Mouse (Mus musculus): ENCODE data around the gene Prkd2. TPM values are rescaled to one million over a fixed set of nuclear protein-coding genes. Genes with fewer than 3 reads are reported as not detected.

Gene Prkd2
- total RNA-seq, 4 experiments from 2014 or later: 5.6 to 7.8 (median 6.6) TPM

- no peak for DNase-seq (ENCODE audit: low spot score in 2 of 2)
Measured at GRCm38 (mm10) chr7:16826571-16826970, 16.1 kb upstream of the Prkd2 start.

- no peak for DNase-seq (ENCODE audit: low spot score in 2 of 2)
Measured at GRCm38 (mm10) chr7:16827274-16827673, 15.4 kb upstream of the Prkd2 start.

GRCm38 (mm10) chr7:16830449-16830848 lies 12.3 kb upstream of the Prkd2 start:
- no peak for DNase-seq (ENCODE audit: low spot score in 2 of 2)

DNA sequence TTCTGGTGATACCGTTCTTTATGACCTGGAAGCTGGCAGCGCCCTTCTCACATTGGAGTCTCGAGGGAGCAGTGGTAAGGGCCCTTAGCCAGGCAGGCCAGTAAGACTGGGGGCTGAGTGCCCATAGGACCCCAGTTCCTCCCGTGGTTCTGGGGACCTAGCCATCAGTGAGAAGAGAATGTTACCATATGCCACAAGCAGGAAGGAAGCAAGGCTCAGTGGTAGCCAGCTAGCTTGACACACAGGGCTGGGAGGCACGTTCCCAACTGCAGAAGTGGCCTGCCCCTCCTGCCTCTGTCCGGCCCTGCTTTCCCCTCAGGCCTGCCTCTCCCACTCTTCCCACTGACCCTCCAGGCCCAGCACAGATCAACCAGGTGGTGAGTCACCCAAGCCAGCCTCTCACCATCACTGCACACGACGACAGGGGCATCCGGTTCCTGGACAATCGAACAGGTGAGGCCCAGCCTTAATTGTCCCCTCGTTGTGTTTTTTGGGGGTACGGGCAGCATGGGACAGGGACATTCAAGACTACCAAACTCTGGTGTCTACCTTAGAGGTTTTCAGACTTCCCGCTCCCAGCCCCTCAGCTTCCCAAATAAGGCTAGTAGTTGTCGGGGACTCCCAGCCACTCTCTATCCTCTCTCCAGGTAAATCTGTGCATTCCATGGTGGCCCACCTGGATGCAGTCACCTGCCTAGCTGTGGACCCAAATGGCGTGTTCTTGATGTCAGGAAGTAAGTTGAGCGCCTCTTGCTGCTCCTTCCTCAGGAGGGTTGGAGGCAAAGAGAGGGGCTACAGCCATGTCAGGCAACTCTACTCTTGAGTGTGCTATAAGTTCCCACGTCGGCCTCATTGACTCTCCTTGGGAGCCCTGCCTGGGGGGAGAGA lies 4.5 kb upstream of the Prkd2 start:
- DNase-seq (ENCODE audit: low spot score in 2 of 2): no peak

GRCm38 (mm10) chr7:16838804-16839426 lies 3.8 kb upstream of the Prkd2 start:
- DNase-seq (ENCODE audit: low spot score in 2 of 2): no peak

GRCm38 (mm10) chr7:16839427-16840108 lies 3.1 kb upstream of the Prkd2 start:
- no peak for DNase-seq (ENCODE audit: low spot score in 2 of 2)

DNA sequence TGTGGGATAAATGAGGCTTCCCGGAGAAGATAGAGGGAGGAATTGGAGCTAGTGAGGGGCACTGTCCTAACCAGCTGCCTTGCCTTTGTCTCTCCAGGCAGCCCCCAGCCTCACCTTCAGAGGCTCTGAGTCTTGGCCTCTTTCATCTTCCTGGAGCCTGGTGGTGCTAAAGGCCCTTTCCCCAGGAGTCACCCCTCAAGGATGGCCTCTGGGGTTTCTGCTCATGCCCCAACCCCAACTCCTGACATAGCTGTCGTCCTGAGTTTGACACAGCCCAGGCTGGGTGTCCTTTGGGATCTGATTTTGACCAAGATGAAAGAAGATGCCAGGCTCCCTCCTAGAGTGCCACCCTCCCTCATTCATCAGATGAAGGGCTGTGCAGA lies 2.6 kb upstream of the Prkd2 start:
- no peak for DNase-seq (ENCODE audit: low spot score in 2 of 2)

DNA sequence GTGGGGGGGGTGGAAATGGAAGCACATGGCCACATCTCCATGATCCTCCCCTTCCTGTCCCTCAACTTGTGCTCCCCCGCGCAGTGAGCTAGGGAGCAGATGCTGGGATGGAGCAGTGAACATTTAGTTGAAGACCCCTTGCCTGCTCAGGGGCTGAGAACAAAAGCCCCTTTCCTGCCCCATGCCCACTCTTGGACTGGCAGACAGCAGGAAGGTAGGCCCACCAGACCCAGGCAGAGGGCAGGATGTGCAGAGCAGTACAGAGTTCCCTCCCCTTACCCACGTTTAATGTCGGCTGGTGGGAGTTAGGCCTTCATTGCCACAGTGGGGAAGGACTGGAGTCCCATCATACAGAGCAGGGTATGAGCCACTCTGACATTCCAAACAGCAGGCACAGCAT lies 1.6 kb upstream of the Prkd2 start:
- DNase-seq (ENCODE audit: low spot score in 2 of 2): no peak

- DNase-seq (ENCODE audit: low spot score in 2 of 2): no peak
Measured at GRCm38 (mm10) chr7:16841561-16842560, 841 bp upstream of the Prkd2 start.

DNA sequence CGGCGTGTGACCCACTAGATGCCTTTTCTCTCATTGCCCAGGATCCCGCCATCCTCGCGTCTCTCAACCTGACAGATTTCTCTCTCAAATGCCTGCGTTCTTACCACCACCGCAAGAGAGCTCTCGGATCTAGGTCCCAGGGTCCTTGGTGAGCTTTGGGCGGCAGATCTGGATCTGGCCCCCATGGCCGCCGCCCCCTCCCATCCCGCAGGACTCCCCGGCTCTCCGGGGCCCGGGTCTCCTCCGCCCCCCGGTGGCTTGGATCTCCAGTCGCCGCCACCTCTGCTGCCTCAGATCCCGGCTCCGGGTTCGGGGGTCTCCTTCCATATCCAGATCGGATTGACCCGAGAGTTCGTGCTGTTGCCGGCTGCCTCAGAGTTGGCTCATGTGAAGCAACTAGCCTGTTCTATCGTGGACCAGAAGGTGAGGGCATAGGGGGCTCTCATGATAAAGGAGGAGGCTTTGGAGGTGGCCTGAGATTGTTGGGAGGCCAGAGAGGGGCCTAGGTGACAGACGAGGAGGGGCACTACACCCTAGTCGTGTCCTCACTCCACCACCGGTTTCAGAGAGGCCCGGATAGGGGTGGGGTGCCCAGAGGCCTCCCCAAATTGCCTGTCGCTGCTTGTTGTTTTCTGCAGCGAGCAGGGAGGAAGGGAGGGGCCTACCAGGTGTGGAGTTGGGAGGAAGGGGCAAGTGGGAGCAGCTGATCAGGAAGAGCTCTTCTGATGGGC lies 904 bp downstream of the Prkd2 start:
- no peak for DNase-seq (ENCODE audit: low spot score in 2 of 2)

- DNase-seq (ENCODE audit: low spot score in 2 of 2): no peak
Measured at GRCm38 (mm10) chr7:16844696-16845071, 2.0 kb downstream of the Prkd2 start.

- DNase-seq (ENCODE audit: low spot score in 2 of 2): no peak
Measured at GRCm38 (mm10) chr7:16845072-16845819, 2.5 kb downstream of the Prkd2 start.

DNA sequence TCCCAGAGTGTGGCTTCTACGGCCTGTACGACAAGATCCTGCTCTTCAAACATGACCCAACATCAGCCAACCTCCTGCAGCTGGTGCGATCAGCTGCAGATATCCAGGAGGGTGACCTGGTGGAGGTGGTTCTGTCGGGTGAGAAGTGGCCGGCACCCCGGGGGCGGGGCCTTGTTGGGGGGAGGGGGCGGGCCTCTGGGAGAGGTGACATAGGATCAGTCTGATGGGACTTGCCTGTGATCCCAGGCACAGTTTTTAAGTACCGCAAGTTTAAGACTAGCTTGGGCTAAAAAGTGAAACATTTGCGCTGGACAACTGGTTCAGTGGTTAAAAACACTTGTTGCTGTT lies 3.1 kb downstream of the Prkd2 start:
- DNase-seq (ENCODE audit: low spot score in 2 of 2): no peak

DNA sequence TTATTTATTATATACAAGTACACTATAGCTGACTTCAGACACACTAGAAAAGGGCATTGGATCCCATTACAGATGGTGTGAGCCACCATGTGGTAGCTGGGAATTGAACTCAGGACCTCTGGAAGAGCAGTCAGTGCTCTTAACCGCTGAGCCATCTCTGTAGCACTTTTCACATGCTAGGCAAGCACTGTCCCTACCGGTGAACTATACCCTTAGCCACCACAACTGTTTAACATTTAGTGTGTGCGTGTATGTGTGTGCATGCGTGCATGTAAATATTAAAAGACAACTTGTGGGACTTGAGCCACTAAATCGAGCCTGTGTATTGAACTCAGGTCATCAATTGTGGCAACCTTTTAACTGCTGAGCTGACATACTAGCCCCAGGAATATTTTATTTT lies 4.1 kb downstream of the Prkd2 start:
- no peak for DNase-seq (ENCODE audit: low spot score in 2 of 2)

DNA sequence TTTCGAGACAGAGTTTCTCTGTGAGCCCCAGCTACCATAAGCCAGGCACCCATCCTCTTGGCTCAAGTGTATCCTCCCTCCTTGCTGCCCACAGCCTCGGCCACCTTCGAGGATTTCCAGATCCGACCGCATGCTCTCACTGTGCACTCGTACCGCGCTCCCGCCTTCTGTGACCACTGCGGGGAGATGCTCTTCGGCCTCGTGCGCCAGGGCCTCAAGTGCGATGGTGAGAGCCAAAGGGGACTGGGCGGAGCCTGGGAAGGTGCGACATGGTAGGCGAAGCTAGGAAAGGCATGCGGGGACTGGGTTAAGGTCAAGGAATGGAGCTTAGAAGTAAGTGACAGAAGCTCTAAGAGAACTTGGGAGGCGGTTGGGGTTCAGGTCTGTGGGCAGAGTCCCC lies 4.8 kb downstream of the Prkd2 start:
- no peak for DNase-seq (ENCODE audit: low spot score in 2 of 2)

DNA sequence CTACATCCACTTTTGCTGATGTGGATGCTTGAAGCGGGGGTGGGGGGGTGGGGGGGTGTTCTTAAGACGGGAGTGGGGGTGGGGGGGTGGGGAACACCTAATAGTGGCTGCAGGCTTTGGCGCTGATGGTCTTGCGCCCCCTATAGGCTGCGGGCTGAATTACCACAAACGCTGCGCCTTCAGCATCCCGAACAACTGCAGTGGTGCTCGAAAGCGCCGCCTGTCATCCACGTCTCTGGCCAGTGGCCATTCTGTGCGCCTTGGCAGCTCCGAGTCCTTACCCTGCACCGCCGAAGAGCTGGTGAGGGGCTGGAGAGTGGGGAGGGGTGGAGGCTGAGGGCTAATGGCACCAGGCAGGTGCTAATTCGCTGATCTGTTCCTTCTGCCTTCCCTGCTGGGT lies 5.9 kb downstream of the Prkd2 start:
- DNase-seq (ENCODE audit: low spot score in 2 of 2): peak in 1 of 2 experiments; percentile 80

DNA sequence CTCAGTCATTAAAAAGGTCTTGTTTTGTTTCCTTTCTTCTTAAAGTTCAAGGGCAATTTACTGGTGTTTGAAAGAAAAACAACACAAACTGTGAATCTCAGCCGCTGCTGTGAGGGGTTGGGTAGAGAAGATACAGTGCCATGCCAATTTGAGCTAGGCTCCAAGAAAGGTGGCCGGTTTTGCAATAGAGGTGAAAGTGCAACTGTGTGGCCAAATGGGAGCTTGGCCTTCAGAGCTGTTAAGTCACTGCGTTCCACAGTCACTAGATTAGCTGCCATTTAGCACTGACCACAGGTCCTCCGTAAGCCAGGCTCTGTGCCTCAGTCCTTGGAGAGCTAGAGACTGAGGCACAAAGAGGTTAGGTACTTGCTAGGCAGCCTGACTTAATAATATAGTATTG lies 8.9 kb downstream of the Prkd2 start:
- no peak for DNase-seq (ENCODE audit: low spot score in 2 of 2)

- DNase-seq (ENCODE audit: low spot score in 2 of 2): no peak
Measured at GRCm38 (mm10) chr7:16853302-16853831, 10.7 kb downstream of the Prkd2 start.

- DNase-seq (ENCODE audit: low spot score in 2 of 2): no peak
Measured at GRCm38 (mm10) chr7:16858336-16858735, 15.6 kb downstream of the Prkd2 start.

Data from layer of hippocampus, adult 8-10 months (tissue).